Mouse (Mus musculus) C2C12 (cell line): ENCODE measurements around the gene Grm4.

ENCODE experiments used
- CEBPB ChIP-seq: IDR thresholded peaks from one replicate; pipeline ENCODE4 v1.6.1; 2011; ENCODE audit warnings: low read depth, mild to moderate bottlenecking, control low read depth, moderate library complexity
- CTCF ChIP-seq: IDR thresholded peaks from one replicate; pipeline ENCODE4 v1.5.1; 2011; ENCODE audit not compliant: control insufficient read depth, insufficient read depth, insufficient read length
- MAX ChIP-seq: IDR thresholded peaks from one replicate; pipeline ENCODE4 v1.6.1; 2011; ENCODE audit warnings: mild to moderate bottlenecking, control low read depth
- MYOD1 ChIP-seq: IDR thresholded peaks from one replicate; pipeline ENCODE4 v1.6.1; 2011; ENCODE audit warnings: low read depth; ENCODE audit not compliant: control insufficient read depth, insufficient read length
- USF1 ChIP-seq: IDR thresholded peaks from one replicate; pipeline ENCODE4 v1.6.1; 2011; ENCODE audit warnings: low read depth, mild to moderate bottlenecking, control low read depth, moderate library complexity

GRCm38 (mm10) chr17:27390019-27390418 is 131.2 kb downstream of the Grm4 start:
- no peak for TF ChIP-seq MYOD1
- no peak for TF ChIP-seq USF1
- TF ChIP-seq CTCF: no peak
- no peak for TF ChIP-seq MAX
- no peak for TF ChIP-seq CEBPB
